Mouse (Mus musculus): ENCODE data around the gene Flvcr2. TPM values are rescaled to one million over a fixed set of nuclear protein-coding genes. Genes with fewer than 3 reads are reported as not detected.

Flvcr2 gene
- total and polyA plus RNA-seq, 3 experiments, result 0.04 to 0.17 TPM; not detected in 1

GRCm38 (mm10) chr12:85757074-85757473, 10.7 kb downstream of the Flvcr2 start:
- in situ Hi-C loops (cut with MboI; ENCODE audit: low pct_ligation_motif_present, low pct_unique_long_range_greater_than_20kb, low sequenced_read_pairs) (no loop called here), dilution Hi-C loops (cut with MboI; ENCODE audit: extremely low pct_ligation_motif_present, extremely low pct_unique_long_range_greater_than_20kb, low sequenced_read_pairs) (no loop called here)
- no peak overlapping the region for H3K4me3 ChIP-seq (replicated peaks in 1 of 3; ENCODE audit: low read depth in 2 of 3, low read length in 2 of 3, poor library complexity in 1 of 3)
- H3K9ac ChIP-seq (ENCODE audit: insufficient read depth, low read depth), result no peak overlapping the region
- no peak for DNase-seq (ENCODE audit: extremely low read depth)
- no peaks in the 10 kb centered on the region for H3K79me2 ChIP-seq (replicated peaks; ENCODE audit: control insufficient read depth, extremely low read depth, insufficient read depth, poor library complexity, severe bottlenecking)
- no peaks in the 10 kb centered on the region for H3K4me1 ChIP-seq (ENCODE audit: control insufficient read depth in 1 of 2, insufficient read depth in 2 of 2)
- no peaks in the 10 kb centered on the region for H3K27me3 ChIP-seq (replicated peaks)
- no peak overlapping the region for H3K27ac ChIP-seq (ENCODE audit: insufficient read depth, low read depth)
- H3K4me2 ChIP-seq (ENCODE audit: insufficient read depth, low read depth, poor library complexity, severe bottlenecking), result no peak overlapping the region
- no peak for TF ChIP-seq ZC3H11A (IDR thresholded peaks at IDR 0.05; ENCODE audit: low read depth, low read length)
- no peak for TF ChIP-seq SIN3A (IDR thresholded peaks at IDR 0.05; ENCODE audit: low read length)
- TF ChIP-seq MEF2A (IDR thresholded peaks at IDR 0.05; ENCODE audit: borderline replicate concordance, low read depth, low read length), result no peak
- TF ChIP-seq NELFE (IDR thresholded peaks at IDR 0.05; ENCODE audit: low read depth, low read length), result no peak
- TF ChIP-seq MYC (IDR thresholded peaks at IDR 0.05; ENCODE audit: low read depth, low read length), result no peak
- TF ChIP-seq UBTF (IDR thresholded peaks at IDR 0.05; ENCODE audit: low read depth, low read length), result no peak
- no peak for TF ChIP-seq ZMIZ1 (IDR thresholded peaks at IDR 0.05; ENCODE audit: low read depth, low read length)
- no peak for TF ChIP-seq TCF12 (IDR thresholded peaks at IDR 0.05; ENCODE audit: low read depth, low read length)
- no peak for TF ChIP-seq HCFC1 (IDR thresholded peaks at IDR 0.05; ENCODE audit: low read depth, low read length)
- no peaks in the 10 kb centered on the region for H3K9me3 ChIP-seq (replicated peaks; ENCODE audit: low read length)
- no peaks in the 10 kb centered on the region for H3K36me3 ChIP-seq (replicated peaks in 1 of 2; ENCODE audit: control insufficient read depth in 1 of 2, insufficient read depth in 1 of 2, low read length in 1 of 2)

- dilution Hi-C loops (cut with MboI; ENCODE audit: extremely low pct_ligation_motif_present, extremely low pct_unique_long_range_greater_than_20kb, low sequenced_read_pairs) (no loop called here), in situ Hi-C loops (cut with MboI; ENCODE audit: low pct_ligation_motif_present, low pct_unique_long_range_greater_than_20kb, low sequenced_read_pairs) (no loop called here)
- no peaks in the 10 kb centered on the region for H3K36me3 ChIP-seq (replicated peaks in 1 of 2; ENCODE audit: control insufficient read depth in 1 of 2, insufficient read depth in 1 of 2, low read length in 1 of 2)
- no peaks in the 10 kb centered on the region for H3K4me1 ChIP-seq (ENCODE audit: control insufficient read depth in 1 of 2, insufficient read depth in 2 of 2)
- H3K9me3 ChIP-seq (replicated peaks; ENCODE audit: low read length), result no peaks in the 10 kb centered on the region
- no peak for TF ChIP-seq USF1 (IDR thresholded peaks at IDR 0.05; ENCODE audit: low read depth, low read length)
- no peak for TF ChIP-seq ZC3H11A (IDR thresholded peaks at IDR 0.05; ENCODE audit: low read depth, low read length)
- TF ChIP-seq RCOR1 (conservative IDR thresholded peaks at IDR 0.05; ENCODE audit: low read depth, low read length), result no peak
- TF ChIP-seq JUN (IDR thresholded peaks at IDR 0.05; ENCODE audit: insufficient read depth, low read depth, low read length), result no peak
- TF ChIP-seq ETS1 (conservative IDR thresholded peaks at IDR 0.05; ENCODE audit: low read depth, low read length), result no peak
- no peak for TF ChIP-seq ELF1 (IDR thresholded peaks at IDR 0.05; ENCODE audit: low read depth, low read length)
- no peak overlapping the region for H3K4me3 ChIP-seq (replicated peaks in 1 of 3; ENCODE audit: low read depth in 2 of 3, low read length in 2 of 3, poor library complexity in 1 of 3)
- no peak overlapping the region for H3K27ac ChIP-seq (ENCODE audit: insufficient read depth, low read depth)
- H3K4me2 ChIP-seq (ENCODE audit: insufficient read depth, low read depth, poor library complexity, severe bottlenecking), result no peak overlapping the region
- H3K9ac ChIP-seq (ENCODE audit: insufficient read depth, low read depth), result no peak overlapping the region
- DNase-seq (ENCODE audit: extremely low read depth), result no peak
- H3K27me3 ChIP-seq (replicated peaks), result no peaks in the 10 kb centered on the region
- no peaks in the 10 kb centered on the region for H3K79me2 ChIP-seq (replicated peaks; ENCODE audit: control insufficient read depth, extremely low read depth, insufficient read depth, poor library complexity, severe bottlenecking)
Observed at GRCm38 (mm10) chr12:85758741-85759140, 12.4 kb downstream of the Flvcr2 start.

- in situ Hi-C loops (cut with MboI; ENCODE audit: low pct_ligation_motif_present, low pct_unique_long_range_greater_than_20kb, low sequenced_read_pairs), result no loop called here
- Histone ChIP-seq H3K4me3 (replicated peaks in 1 of 3; ENCODE audit: low read depth in 2 of 3, low read length in 2 of 3, poor library complexity in 1 of 3) (no peak overlapping the region), H3K27ac (ENCODE audit: insufficient read depth, low read depth) (no peak overlapping the region), H3K27me3 (replicated peaks) (no peaks in the 10 kb centered on the region), H3K4me1 (ENCODE audit: control insufficient read depth in 1 of 2, insufficient read depth in 2 of 2) (no peaks in the 10 kb centered on the region), H3K9ac (ENCODE audit: insufficient read depth, low read depth) (no peak overlapping the region), H3K9me3 (replicated peaks; ENCODE audit: low read length) (no peaks in the 10 kb centered on the region), H3K4me2 (ENCODE audit: insufficient read depth, low read depth, poor library complexity, severe bottlenecking) (no peak overlapping the region), H3K79me2 (replicated peaks; ENCODE audit: control insufficient read depth, extremely low read depth, insufficient read depth, poor library complexity, severe bottlenecking) (no peaks in the 10 kb centered on the region), H3K36me3 (replicated peaks in 1 of 2; ENCODE audit: control insufficient read depth in 1 of 2, insufficient read depth in 1 of 2, low read length in 1 of 2) (no peaks in the 10 kb centered on the region)
- dilution Hi-C loops (cut with MboI; ENCODE audit: extremely low pct_ligation_motif_present, extremely low pct_unique_long_range_greater_than_20kb, low sequenced_read_pairs), result no loop called here
- DNase-seq (ENCODE audit: extremely low read depth), result no peak
- TF ChIP-seq MYC (IDR thresholded peaks at IDR 0.05; ENCODE audit: low read depth, low read length) (no peak), ZC3H11A (IDR thresholded peaks at IDR 0.05; ENCODE audit: low read depth, low read length) (no peak), ELF1 (IDR thresholded peaks at IDR 0.05; ENCODE audit: low read depth, low read length) (no peak), SMC3 (IDR thresholded peaks at IDR 0.05; ENCODE audit: low read depth, low read length) (no peak), UBTF (IDR thresholded peaks at IDR 0.05; ENCODE audit: low read depth, low read length) (no peak), EP300 (IDR thresholded peaks at IDR 0.05; ENCODE audit: low read length) (no peak), CHD2 (IDR thresholded peaks at IDR 0.05; ENCODE audit: low read length) (no peak), BHLHE40 (IDR thresholded peaks at IDR 0.05; ENCODE audit: low read depth, low read length) (no peak), SIN3A (IDR thresholded peaks at IDR 0.05; ENCODE audit: low read length) (no peak), IRF4 (IDR thresholded peaks at IDR 0.05; ENCODE audit: low read depth, low read length) (no peak), HCFC1 (IDR thresholded peaks at IDR 0.05; ENCODE audit: low read depth, low read length) (no peak), MAX (IDR thresholded peaks at IDR 0.05; ENCODE audit: low read length) (no peak)
Observed at GRCm38 (mm10) chr12:85761471-85761870, 15.1 kb downstream of the Flvcr2 start.
